Mouse (Mus musculus) liver, adult 2 months (tissue): Measurements from ENCODE around the gene Pak4. TPM values are rescaled to one million over a fixed set of nuclear protein-coding genes. Genes with fewer than 3 reads are reported as not detected.
A peak's percentile ranks its signal among the peaks of the same experiment; 100 is the strongest.
"Not testable (repeated sequence)": the region's sequence is repeated elsewhere in the genome, so short reads cannot be mapped to it uniquely, and the experiment has no call there.

Experiments
- DNase-seq: peaks from one replicate; pipeline ENCODE4 v3.0.0-alpha.2; 2011; ENCODE audit warnings: low read depth, low spot score; ENCODE audit errors: extremely low read depth
- H3K27ac ChIP-seq: fragments of 200-500 bp; replicated peaks from 2 replicates; pipeline ENCODE4 v1.5.1; 2012; ENCODE audit warnings: low read depth, mild to moderate bottlenecking, control low read depth, inconsistent platforms, low read length; ENCODE audit not compliant: insufficient read depth
- H3K27me3 ChIP-seq: fragments of 200-500 bp; 2 replicates; pipeline ENCODE4 v1.6.1; 2012; ENCODE audit warnings: mild to moderate bottlenecking, moderate library complexity, low read length, inconsistent platforms; ENCODE audit not compliant: control insufficient read depth, insufficient read depth
- H3K36me3 ChIP-seq: fragments of 200-500 bp; 2 replicates; pipeline ENCODE4 v1.6.1; 2012; ENCODE audit warnings: low read length, inconsistent platforms; ENCODE audit not compliant: control insufficient read depth, insufficient read depth
- H3K4me1 ChIP-seq: fragments of 200-500 bp; 2 replicates; pipeline ENCODE4 v1.6.1; 2011; ENCODE audit warnings: low read length; ENCODE audit not compliant: control insufficient read depth, insufficient read depth
- H3K4me3 ChIP-seq: fragments of 200-500 bp; 2 replicates; pipeline ENCODE4 v1.5.1; 2011; ENCODE audit warnings: low read depth, mild to moderate bottlenecking, control low read depth, low read length, moderate library complexity; ENCODE audit not compliant: insufficient read depth
- H3K79me2 ChIP-seq: fragments of 200-500 bp; 2 replicates; pipeline ENCODE4 v1.6.1; 2012; ENCODE audit warnings: inconsistent platforms, mild to moderate bottlenecking, low read length, moderate library complexity; ENCODE audit not compliant: control insufficient read depth, insufficient read depth
- H3K9ac ChIP-seq: fragments of 200-500 bp; 2 replicates; pipeline ENCODE4 v1.6.1; 2012; ENCODE audit warnings: low read depth, mild to moderate bottlenecking, control low read depth, inconsistent platforms, low read length
- CTCF ChIP-seq: fragments of 200-500 bp; IDR thresholded peaks from 2 replicates; pipeline ENCODE4 v1.5.1; 2011; ENCODE audit warnings: low read depth, low read length, control low read depth
- POLR2A ChIP-seq: fragments of 200-500 bp; IDR thresholded peaks from 2 replicates; pipeline ENCODE4 v1.6.1; 2011; ENCODE audit warnings: low read length, control low read depth; ENCODE audit not compliant: insufficient read depth; ENCODE audit errors: extremely low read depth
- WGBS: fragments of 180-500 bp; shearing (Covaris S2); methylation state at CpG from one replicate; pipeline ENCODE4 v1.1.7; 2018; 5-methylcytosine and 5-hydroxymethylcytosine counted together
- polyA plus RNA-seq: library from polyadenylated mRNA; depleted of rRNA; stranded (reverse); fragments of >200 nt; gene quantifications from 2 replicates; pipeline ENCODE4 v1.2.3, GENCODE M21; 2012
- total RNA-seq: library from RNA; depleted of rRNA; stranded (reverse); fragments of >200 nt; gene quantifications from 2 replicates; pipeline ENCODE4 v1.2.3, GENCODE M21; 2014

Gene Pak4
- total and polyA plus RNA-seq, 2 experiments: 4.0 to 14.9 TPM

- peaks cover 2% of the 10 kb centered on the region; the same call in 1 of the 2 replicates for H3K4me1 ChIP-seq
- H3K9ac ChIP-seq: no peak overlapping the region
- no peaks in the 10 kb centered on the region; the same call in 1 of the 2 replicates for H3K27me3 ChIP-seq
- DNase-seq: peak; percentile 61
- no peaks in the 10 kb centered on the region for H3K36me3 ChIP-seq
- no peak overlapping the region for H3K4me3 ChIP-seq
- no peak overlapping the region for H3K27ac ChIP-seq
- no peaks in the 10 kb centered on the region for H3K79me2 ChIP-seq
- no peak for TF ChIP-seq POLR2A
- no peak for TF ChIP-seq CTCF
- 42% methylated on average over 14 of the region's 14 CpGs for WGBS
Observed at GRCm38 (mm10) chr7:28545048-28545890, 52.7 kb downstream of the Pak4 start.

GRCm38 (mm10) chr7:28544051-28544601 is 53.9 kb downstream of the Pak4 start:
- 2% methylated on average over 27 of the region's 27 CpGs for WGBS
- H3K36me3 ChIP-seq: no peaks in the 10 kb centered on the region
- no peaks in the 10 kb centered on the region for H3K79me2 ChIP-seq
- peak overlapping the region; percentile 33; the same call in 1 of the 2 replicates for H3K4me3 ChIP-seq
- H3K4me1 ChIP-seq: peaks cover 2% of the 10 kb centered on the region; the same call in 1 of the 2 replicates
- TF ChIP-seq POLR2A: no peak
- no peak for TF ChIP-seq CTCF
- peak overlapping the region; percentile 27; the same call in 1 of the 2 replicates for H3K27ac ChIP-seq
- no peaks in the 10 kb centered on the region; the same call in 1 of the 2 replicates for H3K27me3 ChIP-seq
- H3K9ac ChIP-seq: peak overlapping the region; percentile 26; the same call in 1 of the 2 replicates
- peak; percentile 80 for DNase-seq

- Histone ChIP-seq H3K79me2 (no peaks in the 10 kb centered on the region), H3K27me3 (no peaks in the 10 kb centered on the region), H3K9ac (no peak within 1 kb of the TSS), H3K4me3 (no peak within 1 kb of the TSS), H3K36me3 (no peaks in the 10 kb centered on the region), H3K4me1 (peaks cover 2% of the 10 kb centered on the region; the same call in 1 of the 2 replicates), H3K27ac (no peak within 1 kb of the TSS)
- 32% methylated on average over 4 of the region's 4 CpGs for WGBS
- TF ChIP-seq CTCF (no peak), POLR2A (no peak)
- no peak for DNase-seq
Observed at GRCm38 (mm10) chr7:28540526-28540925, 57.5 kb downstream of the Pak4 start, which contains the start of gene Sycn. Gene Sycn (plus strand): TSS chr7:28540885.

- H3K27me3 ChIP-seq, DNase-seq, H3K79me2 ChIP-seq, H3K4me1 ChIP-seq, H3K36me3 ChIP-seq, H3K4me3 ChIP-seq, H3K27ac ChIP-seq, H3K9ac ChIP-seq: not testable (repeated sequence)
- WGBS: 90% methylated on average over 6 of the region's 6 CpGs
Observed at GRCm38 (mm10) chr7:28538886-28539285, 59.1 kb downstream of the Pak4 start.

- DNase-seq: no peak
- Histone ChIP-seq H3K27me3 (no peaks in the 10 kb centered on the region), H3K4me1 (no peaks in the 10 kb centered on the region), H3K9ac (no peak overlapping the region), H3K27ac (no peak overlapping the region), H3K36me3 (no peaks in the 10 kb centered on the region), H3K79me2 (no peaks in the 10 kb centered on the region), H3K4me3 (no peak overlapping the region)
- TF ChIP-seq CTCF: no peak
- no peak for TF ChIP-seq POLR2A
- 84% methylated on average over 8 of the region's 8 CpGs for WGBS
Observed at GRCm38 (mm10) chr7:28532005-28532404, 66.0 kb downstream of the Pak4 start.
